Mouse (Mus musculus) heart, embryonic 12.5 days (tissue): ENCODE measurements around the gene Dsn1. TPM values are rescaled to one million over a fixed set of nuclear protein-coding genes. Genes with fewer than 3 reads are reported as not detected.

Experiments used
- ATAC-seq: fragments of 200-750 bp; cut with Nextera tagmentation; 2 replicates; pipeline ENCODE4 v1.8.0; 2017; ENCODE audit warnings: moderate TSS enrichment, moderate library complexity; ENCODE audit not compliant: insufficient number of reproducible peaks, low FRiP score
- H3K27ac ChIP-seq: fragments of 300-500 bp; sonication (generic); 2 replicates; pipeline ENCODE4 v1.5.1; 2016; ENCODE audit warnings: mild to moderate bottlenecking, moderate library complexity; ENCODE audit not compliant: poor library complexity, severe bottlenecking
- H3K27me3 ChIP-seq: fragments of 300-500 bp; sonication (generic); replicated peaks from 2 replicates; pipeline ENCODE4 v1.6.1; 2016; ENCODE audit warnings: mild to moderate bottlenecking, moderate library complexity
- H3K36me3 ChIP-seq: fragments of 300-500 bp; sonication (generic); 2 replicates; pipeline ENCODE4 v1.6.1; 2016; ENCODE audit warnings: mild to moderate bottlenecking, moderate library complexity
- H3K4me1 ChIP-seq: fragments of 300-500 bp; sonication (generic); replicated peaks from 2 replicates; pipeline ENCODE4 v1.6.1; 2016; ENCODE audit warnings: mild to moderate bottlenecking
- H3K4me2 ChIP-seq: fragments of 300-500 bp; sonication (generic); 2 replicates; pipeline ENCODE4 v1.6.1; 2016; ENCODE audit warnings: mild to moderate bottlenecking, moderate library complexity
- H3K4me3 ChIP-seq: fragments of 300-500 bp; sonication (generic); 2 replicates; pipeline ENCODE4 v1.5.1; 2016; ENCODE audit warnings: mild to moderate bottlenecking
- H3K9ac ChIP-seq: fragments of 300-500 bp; sonication (generic); 2 replicates; pipeline ENCODE4 v1.6.1; 2016; ENCODE audit warnings: mild to moderate bottlenecking, moderate library complexity
- H3K9me3 ChIP-seq: fragments of 300-500 bp; sonication (generic); replicated peaks from 2 replicates; pipeline ENCODE4 v1.6.1; 2016; ENCODE audit warnings: mild to moderate bottlenecking, moderate library complexity
- WGBS: fragments of 180-500 bp; shearing (Covaris S2); methylation state at CpG from one replicate; pipeline ENCODE4 v1.1.7; 2016; 5-methylcytosine and 5-hydroxymethylcytosine counted together
- polyA plus RNA-seq: library from polyadenylated mRNA; unstranded; fragments of >200 nt; fragmentation: Nextera tagmentation; extraction: Ambion mirVana; gene quantifications from 2 replicates; pipeline ENCODE4 v1.2.1, GENCODE M21; 2016

Dsn1 gene
- polyA plus RNA-seq = 39.1 and 41.0 TPM in 2 replicates

GRCm38 (mm10) chr2:157006511-157007233, at the start of gene Dsn1:
Dsn1 (minus strand) TSS chr2:157007154.
- H3K9me3 ChIP-seq = no peaks in the 10 kb centered on the region
- WGBS = 0% methylated on average over 56 of the region's 56 CpGs
- no peaks in the 10 kb centered on the region for H3K27me3 ChIP-seq
- peaks cover 29% of the 10 kb centered on the region for H3K36me3 ChIP-seq
- H3K4me1 ChIP-seq = peaks cover 25% of the 10 kb centered on the region
- H3K27ac ChIP-seq = peak within 1 kb of the TSS; percentile 83
- H3K4me3 ChIP-seq = peak within 1 kb of the TSS; percentile 72
- H3K4me2 ChIP-seq = peak within 1 kb of the TSS; percentile 76
- H3K9ac ChIP-seq = peak within 1 kb of the TSS; percentile 76
- ATAC-seq = peak; percentile 86

DNA sequence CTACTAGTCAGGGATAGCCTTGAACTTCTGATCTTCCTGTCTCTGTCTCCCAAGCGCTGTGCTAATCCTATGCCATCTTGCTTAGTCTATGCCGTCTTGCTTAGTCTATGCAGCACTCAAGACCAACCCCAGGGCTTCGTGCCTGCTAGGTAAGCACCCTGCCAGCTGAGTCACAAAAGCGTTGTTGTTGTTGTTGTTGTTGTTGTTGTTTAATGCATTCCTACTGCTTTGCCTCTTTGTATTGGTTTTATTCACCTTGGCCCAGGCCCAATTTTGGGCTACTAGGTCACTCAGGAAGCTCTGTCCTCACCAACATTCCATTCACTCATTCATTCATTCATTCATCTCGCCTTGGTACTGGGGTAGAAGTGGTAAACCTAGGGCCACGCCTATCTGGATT, 48.8 kb upstream of the Dsn1 start:
- peaks cover 63% of the 10 kb centered on the region for H3K36me3 ChIP-seq
- H3K4me3 ChIP-seq = no peak overlapping the region
- WGBS = 90% methylated on average over 6 of the region's 6 CpGs
- H3K9ac ChIP-seq = no peak overlapping the region
- no peaks in the 10 kb centered on the region for H3K9me3 ChIP-seq
- no peak overlapping the region for H3K27ac ChIP-seq
- H3K27me3 ChIP-seq = no peaks in the 10 kb centered on the region
- H3K4me1 ChIP-seq = peaks cover 65% of the 10 kb centered on the region
- no peak overlapping the region for H3K4me2 ChIP-seq
- ATAC-seq = no peak

GRCm38 (mm10) chr2:157054816-157055215, 47.9 kb upstream of the Dsn1 start:
- WGBS = 59% methylated on average over 5 of the region's 5 CpGs
- Histone ChIP-seq H3K9me3 (no peaks in the 10 kb centered on the region), H3K4me2 (no peak overlapping the region), H3K9ac (peak overlapping the region; percentile 43; the same call in 1 of the 2 replicates), H3K27ac (peak overlapping the region; percentile 71), H3K4me1 (peaks cover 74% of the 10 kb centered on the region), H3K36me3 (peaks cover 63% of the 10 kb centered on the region), H3K4me3 (no peak overlapping the region), H3K27me3 (no peaks in the 10 kb centered on the region)
- ATAC-seq = 0 out of 2 replicates have a peak, but pooled peaks have one; percentile 10

GRCm38 (mm10) chr2:157054297-157054696, 47.3 kb upstream of the Dsn1 start:
- H3K27me3 ChIP-seq = no peaks in the 10 kb centered on the region
- H3K36me3 ChIP-seq = peaks cover 63% of the 10 kb centered on the region
- whole genome bisulfite sequencing = 63% methylated on average over 8 of the region's 8 CpGs
- H3K9ac ChIP-seq = 0 out of 2 replicates have a peak overlapping the region, but pooled peaks have one; percentile 43
- no peak overlapping the region for H3K4me3 ChIP-seq
- no peaks in the 10 kb centered on the region for H3K9me3 ChIP-seq
- peak overlapping the region; percentile 71 for H3K27ac ChIP-seq
- no peak overlapping the region for H3K4me2 ChIP-seq
- ATAC-seq = 0 out of 2 replicates have a peak, but pooled peaks have one; percentile 12
- H3K4me1 ChIP-seq = peaks cover 74% of the 10 kb centered on the region

GRCm38 (mm10) chr2:157053787-157054186, 46.8 kb upstream of the Dsn1 start:
- H3K36me3 ChIP-seq = peaks cover 64% of the 10 kb centered on the region
- peak overlapping the region; percentile 71; the same call in 1 of the 2 replicates for H3K27ac ChIP-seq
- WGBS = 79% methylated on average over 4 of the region's 4 CpGs

DNA sequence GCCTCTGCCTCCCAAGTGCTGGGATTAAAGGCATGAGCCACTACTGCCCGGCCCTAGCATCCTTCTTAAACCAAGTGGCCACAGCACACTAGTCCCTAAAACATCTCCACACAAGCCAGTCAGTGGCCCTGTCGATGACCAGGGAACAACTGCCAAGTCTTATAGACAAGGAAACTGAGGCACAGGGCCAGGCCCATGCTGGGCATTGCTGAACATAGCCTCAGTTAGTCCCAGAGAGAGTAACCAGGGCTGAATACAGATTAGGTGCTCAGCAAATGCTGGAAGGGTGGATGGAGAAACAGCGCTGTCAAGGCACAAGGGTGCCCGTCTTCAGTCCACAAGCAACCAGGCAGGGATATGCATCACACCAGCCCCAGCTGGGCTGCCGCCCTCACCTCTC, 46.2 kb upstream of the Dsn1 start:
- Histone ChIP-seq H3K4me2 (no peak overlapping the region), H3K9me3 (no peaks in the 10 kb centered on the region), H3K27me3 (no peaks in the 10 kb centered on the region), H3K4me1 (peaks cover 62% of the 10 kb centered on the region), H3K36me3 (peaks cover 70% of the 10 kb centered on the region), H3K27ac (peak overlapping the region; percentile 47; the same call in 1 of the 2 replicates), H3K9ac (no peak overlapping the region), H3K4me3 (no peak overlapping the region)
- ATAC-seq = no peak
- WGBS = 94% methylated on average over 5 of the region's 5 CpGs

More at GRCm38 (mm10) chr2:157053787-157054186, 46.8 kb upstream of the Dsn1 start:
- ATAC-seq = no peak
- Histone ChIP-seq H3K9ac (no peak overlapping the region), H3K9me3 (no peaks in the 10 kb centered on the region), H3K4me2 (no peak overlapping the region), H3K4me3 (no peak overlapping the region), H3K4me1 (peaks cover 69% of the 10 kb centered on the region), H3K27me3 (no peaks in the 10 kb centered on the region)

GRCm38 (mm10) chr2:157052448-157052847, 45.5 kb upstream of the Dsn1 start:
- H3K27me3 ChIP-seq = no peaks in the 10 kb centered on the region
- no peak for ATAC-seq
- no peak overlapping the region for H3K4me3 ChIP-seq
- WGBS = 65% methylated on average over 8 of the region's 8 CpGs
- peak overlapping the region; percentile 36 for H3K27ac ChIP-seq
- no peak overlapping the region for H3K4me2 ChIP-seq
- peaks cover 72% of the 10 kb centered on the region for H3K36me3 ChIP-seq
- H3K9me3 ChIP-seq = no peaks in the 10 kb centered on the region
- H3K9ac ChIP-seq = no peak overlapping the region
- H3K4me1 ChIP-seq = peaks cover 57% of the 10 kb centered on the region

DNA sequence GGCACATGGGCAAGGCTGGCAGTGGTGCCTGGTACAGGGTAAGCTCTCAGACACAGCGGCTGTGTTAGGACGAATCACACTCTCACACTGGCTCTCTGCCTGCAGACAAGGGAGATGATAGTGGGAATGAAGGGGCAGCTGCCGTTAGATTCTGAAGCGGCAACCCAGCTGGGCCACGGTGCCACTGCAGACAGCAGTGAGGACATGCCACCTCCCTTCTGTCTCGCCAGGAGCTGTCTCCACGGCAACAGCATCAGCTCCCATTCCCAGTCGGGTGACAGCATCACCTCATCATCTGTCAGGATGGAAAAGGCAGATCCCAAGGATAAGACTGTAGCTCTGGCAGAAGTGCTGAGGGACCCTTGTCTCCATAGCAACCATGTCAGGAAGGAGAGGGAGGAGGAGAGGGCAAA, 42.9 kb upstream of the Dsn1 start:
- WGBS = 56% methylated on average over 8 of the region's 8 CpGs
- Histone ChIP-seq H3K4me3 (no peak overlapping the region), H3K4me1 (peaks cover 44% of the 10 kb centered on the region), H3K27ac (no peak overlapping the region), H3K4me2 (no peak overlapping the region), H3K27me3 (no peaks in the 10 kb centered on the region), H3K36me3 (peaks cover 83% of the 10 kb centered on the region), H3K9ac (no peak overlapping the region), H3K9me3 (0 out of 2 replicates have a peak, but pooled peaks cover 3% of the 10 kb centered on the region)
- ATAC-seq = no peak

GRCm38 (mm10) chr2:157048395-157049181, 41.6 kb upstream of the Dsn1 start:
- ATAC-seq = no peak
- Histone ChIP-seq H3K27ac (no peak overlapping the region), H3K4me3 (no peak overlapping the region), H3K4me1 (peaks cover 35% of the 10 kb centered on the region), H3K9me3 (peaks cover 3% of the 10 kb centered on the region; the same call in 1 of the 2 replicates), H3K36me3 (peaks cover 84% of the 10 kb centered on the region), H3K9ac (0 out of 2 replicates have a peak overlapping the region, but pooled peaks have one; percentile 16), H3K27me3 (no peaks in the 10 kb centered on the region), H3K4me2 (no peak overlapping the region)
- 87% methylated on average over 13 of the region's 13 CpGs for WGBS

DNA sequence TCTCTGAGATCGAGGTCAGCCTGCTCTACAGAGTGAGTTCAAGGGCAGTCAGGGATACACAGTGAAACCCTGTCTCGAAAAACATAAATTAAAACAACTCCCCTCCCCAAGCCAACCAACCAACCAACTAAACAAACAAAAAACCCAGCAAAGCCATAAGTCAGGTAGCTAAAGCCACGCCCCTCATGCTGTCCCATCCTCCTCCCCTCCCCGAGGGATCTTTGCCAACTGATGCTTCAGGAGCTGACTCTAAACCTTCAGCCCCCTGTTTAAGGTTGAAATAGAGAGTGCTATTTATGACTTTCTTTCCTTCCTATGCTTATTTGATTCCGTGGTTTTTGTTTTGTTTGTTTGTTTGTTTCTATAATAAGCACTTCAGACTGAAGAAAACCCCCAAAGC, 40.0 kb upstream of the Dsn1 start:
- WGBS = 85% methylated on average over 5 of the region's 5 CpGs
- no peak overlapping the region for H3K9ac ChIP-seq
- peaks cover 69% of the 10 kb centered on the region for H3K36me3 ChIP-seq
- peaks cover 3% of the 10 kb centered on the region; the same call in 1 of the 2 replicates for H3K9me3 ChIP-seq
- ATAC-seq = no peak
- H3K27ac ChIP-seq = no peak overlapping the region
- H3K4me3 ChIP-seq = no peak overlapping the region
- H3K27me3 ChIP-seq = no peaks in the 10 kb centered on the region
- no peak overlapping the region for H3K4me2 ChIP-seq
- peaks cover 22% of the 10 kb centered on the region for H3K4me1 ChIP-seq

GRCm38 (mm10) chr2:157045932-157046331, 39.0 kb upstream of the Dsn1 start:
- peaks cover 17% of the 10 kb centered on the region for H3K4me1 ChIP-seq
- no peak overlapping the region for H3K4me3 ChIP-seq

More at GRCm38 (mm10) chr2:157045932-157046331, 39.0 kb upstream of the Dsn1 start:
- Histone ChIP-seq H3K4me2 (no peak overlapping the region), H3K27ac (no peak overlapping the region), H3K27me3 (no peaks in the 10 kb centered on the region), H3K36me3 (peaks cover 70% of the 10 kb centered on the region), H3K9me3 (peaks cover 3% of the 10 kb centered on the region; the same call in 1 of the 2 replicates), H3K9ac (no peak overlapping the region)
- ATAC-seq = no peak
- WGBS = 89% methylated on average over 2 of the region's 2 CpGs
